30 mouse cellular contexts compared by ENCODE assay signal in genomic region chr3:152142146-152142545, GRCm38 (mm10). TPM values are rescaled to one million over a fixed set of nuclear protein-coding genes. Genes with fewer than 3 reads are reported as not detected.
DNase-seq lines count a peak whose midpoint lies in the region; ATAC-seq and TF ChIP-seq lines count a peak whose summit lies in the region.
"Had no signal": no experiment of that assay in that cellular context is flagged by ENCODE, and none has a peak within 500 bp of the region (broad histone marks: within the 10 kb centered on the region; RNA-seq: fewer than 3 reads in every experiment).

No protein-coding gene starts in this region.

- no peaks in the 10 kb centered on the region for H3K9me3 ChIP-seq in heart, embryonic 12.5 days (replicated peaks)
- no peaks in the 10 kb centered on the region for H3K9me3 ChIP-seq in heart, postnatal 0 days (replicated peaks; ENCODE audit: control insufficient read depth, low read length)
- H3K9me3 ChIP-seq in forebrain, embryonic 11.5 days (ENCODE audit: control insufficient read depth, low read length) = no peaks in the 10 kb centered on the region
- H3K9me3 ChIP-seq: embryonic facial prominence, embryonic 10.5 days; embryonic facial prominence, embryonic 15.5 days; hindbrain, embryonic 10.5 days; hindbrain, embryonic 15.5 days; liver, embryonic 12.5 days; megakaryocyte, embryonic 14.5 days; midbrain, embryonic 12.5 days; stomach, embryonic 15.5 days had no signal

- H3K4me1 ChIP-seq in heart, embryonic 12.5 days (replicated peaks) = peaks cover 44% of the 10 kb centered on the region
- H3K4me1 ChIP-seq in heart, postnatal 0 days (ENCODE audit: control insufficient read depth, insufficient read depth) = peaks cover 37% of the 10 kb centered on the region
- H3K4me1 ChIP-seq in forebrain, embryonic 11.5 days (replicated peaks; ENCODE audit: control insufficient read depth, insufficient read depth, low read length) = no peaks in the 10 kb centered on the region
- H3K4me1 ChIP-seq: hindbrain, embryonic 15.5 days; midbrain, embryonic 12.5 days had no signal

- TF ChIP-seq POLR2A in myocyte (IDR thresholded peaks at IDR 0.05; ENCODE audit: insufficient read length, low read depth) = no peak

- H3K27ac ChIP-seq in heart, embryonic 12.5 days (ENCODE audit: poor library complexity, severe bottlenecking) = peak overlapping the region; percentile 21; the same call in 1 of the 2 replicates
- H3K27ac ChIP-seq in heart, postnatal 0 days (ENCODE audit: low read depth) = peak overlapping the region; percentile 71; the same call in 1 of the 2 replicates
- H3K27ac ChIP-seq in forebrain, embryonic 11.5 days (ENCODE audit: low read depth, low read length) = no peak overlapping the region
- H3K27ac ChIP-seq: embryonic facial prominence, embryonic 10.5 days; embryonic facial prominence, embryonic 15.5 days; hindbrain, embryonic 10.5 days; hindbrain, embryonic 15.5 days; layer of hippocampus, adult 2 months; liver, embryonic 12.5 days; midbrain, embryonic 12.5 days; stomach, embryonic 15.5 days had no signal

- ATAC-seq in heart, embryonic 12.5 days (ENCODE audit: insufficient number of reproducible peaks, low FRiP score) = no peak
- no peak for ATAC-seq in heart, postnatal 0 days (ENCODE audit: insufficient read depth, low read depth)
- no peak for ATAC-seq in forebrain, embryonic 11.5 days (replicated peaks; ENCODE audit: low FRiP score)
- ATAC-seq: forebrain, embryonic 14.5 days; inflammation-experienced regulatory T-cells, adult 6 months; liver, embryonic 12.5 days; liver, postnatal 0 days had no signal

- H3K27me3 ChIP-seq in heart, embryonic 12.5 days (replicated peaks) = no peaks in the 10 kb centered on the region
- H3K27me3 ChIP-seq in heart, postnatal 0 days (ENCODE audit: control insufficient read depth, insufficient read depth, low read length) = no peaks in the 10 kb centered on the region
- no peaks in the 10 kb centered on the region for H3K27me3 ChIP-seq in myocyte (ENCODE audit: control insufficient read depth, insufficient read depth, insufficient read length)
- no peaks in the 10 kb centered on the region for H3K27me3 ChIP-seq in forebrain, embryonic 11.5 days (ENCODE audit: control insufficient read depth, insufficient read depth, low read length)
- H3K27me3 ChIP-seq: embryonic facial prominence, embryonic 15.5 days; hindbrain, embryonic 15.5 days; megakaryocyte, embryonic 14.5 days; midbrain, embryonic 12.5 days; stomach, embryonic 15.5 days had no signal

- no peak overlapping the region for H3K9ac ChIP-seq in heart, embryonic 12.5 days
- H3K9ac ChIP-seq in heart, postnatal 0 days (replicated peaks; ENCODE audit: low read depth, low read length) = no peak overlapping the region; the same call in 1 of the 2 replicates
- H3K9ac ChIP-seq in forebrain, embryonic 11.5 days (ENCODE audit: low read length) = no peak overlapping the region
- H3K9ac ChIP-seq: embryonic facial prominence, embryonic 15.5 days; hindbrain, embryonic 15.5 days; liver, embryonic 12.5 days; liver, postnatal 0 days; midbrain, embryonic 12.5 days; stomach, embryonic 15.5 days had no signal

- H3K36me3 ChIP-seq in heart, embryonic 12.5 days = no peaks in the 10 kb centered on the region
- no peaks in the 10 kb centered on the region for H3K36me3 ChIP-seq in heart, postnatal 0 days (replicated peaks; ENCODE audit: control insufficient read depth, insufficient read depth, low read length)
- H3K36me3 ChIP-seq in myocyte (ENCODE audit: control insufficient read depth, insufficient read depth) = no peaks in the 10 kb centered on the region
- no peaks in the 10 kb centered on the region for H3K36me3 ChIP-seq in forebrain, embryonic 11.5 days (ENCODE audit: control insufficient read depth, insufficient read depth, low read length)
- H3K36me3 ChIP-seq: embryonic facial prominence, embryonic 10.5 days; embryonic facial prominence, embryonic 15.5 days; hindbrain, embryonic 10.5 days; hindbrain, embryonic 15.5 days; liver, embryonic 12.5 days; midbrain, embryonic 12.5 days; stomach, embryonic 15.5 days had no signal

- peak; percentile 21 for DNase-seq in adrenal gland, adult 2 months
- DNase-seq in adrenal gland, postnatal 36 days = no peak
- DNase-seq in heart, postnatal 14 days = no peak
- DNase-seq in heart, postnatal 0 days (ENCODE audit: low spot score) = no peak
- DNase-seq in heart, adult 8-10 months (ENCODE audit: low spot score) = no peak
- no peak for DNase-seq in forebrain, embryonic 11.5 days (ENCODE audit: low spot score)
- DNase-seq: adrenal gland, adult 8-10 months; cerebellum, adult 8-10 months; cerebellum, postnatal 25 days; gastrocnemius, postnatal 36 days; kidney, adult 11 months; kidney, postnatal 36 days; left cerebral cortex, postnatal 4 days; liver, postnatal 0 days; lung, postnatal 4 days; retina, postnatal 1 day; right cerebral cortex, postnatal 25 days had no signal

- no peak for TF ChIP-seq EP300 in heart, postnatal 0 days (IDR thresholded peaks at IDR 0.05; ENCODE audit: low read depth)

- intact Hi-C loops in heart, postnatal 14 days (cut with DNase I) = no loop called here

- TF ChIP-seq CTCF in heart, postnatal 0 days (IDR thresholded peaks at IDR 0.05; ENCODE audit: low read depth) = no peak

- no peak overlapping the region for H3ac ChIP-seq in myocyte (ENCODE audit: control insufficient read depth, insufficient read length)

- no peak overlapping the region for H3K4me3 ChIP-seq in heart, embryonic 12.5 days
- no peak overlapping the region for H3K4me3 ChIP-seq in heart, postnatal 0 days (ENCODE audit: low read depth, low read length)
- H3K4me3 ChIP-seq in myocyte = no peak overlapping the region
- H3K4me3 ChIP-seq in forebrain, embryonic 11.5 days (ENCODE audit: low read depth, low read length) = no peak overlapping the region
- H3K4me3 ChIP-seq: embryonic facial prominence, embryonic 10.5 days; embryonic facial prominence, embryonic 15.5 days; hindbrain, embryonic 10.5 days; hindbrain, embryonic 15.5 days; layer of hippocampus, adult 2 months; liver, embryonic 12.5 days; megakaryocyte, embryonic 14.5 days; midbrain, embryonic 12.5 days; stomach, embryonic 15.5 days had no signal

- no peak overlapping the region for H3K4me2 ChIP-seq in heart, embryonic 12.5 days
- no peak overlapping the region for H3K4me2 ChIP-seq in heart, postnatal 0 days (ENCODE audit: low read depth, low read length)
- peak overlapping the region; percentile 64 for H3K4me2 ChIP-seq in myocyte (ENCODE audit: low read depth)
- H3K4me2 ChIP-seq in forebrain, embryonic 11.5 days (ENCODE audit: low read depth, low read length, severe bottlenecking) = no peak overlapping the region
- H3K4me2 ChIP-seq: embryonic facial prominence, embryonic 15.5 days; hindbrain, embryonic 15.5 days; liver, embryonic 12.5 days; midbrain, embryonic 12.5 days; stomach, embryonic 15.5 days had no signal

- 66% methylated on average over 3 of the region's 3 CpGs for WGBS in heart, embryonic 12.5 days
- WGBS in heart, postnatal 0 days = 65% methylated on average over 3 of the region's 3 CpGs
- WGBS in forebrain, embryonic 11.5 days = 78% methylated on average over 3 of the region's 3 CpGs

- no peaks in the 10 kb centered on the region for H3K79me2 ChIP-seq in myocyte (ENCODE audit: control insufficient read depth, insufficient read depth)

TF ChIP-seq in myocyte, 11 proteins besides CTCF, POLR2A, EP300 and RAD21:
- TF ChIP-seq CEBPB (IDR thresholded peaks at IDR 0.05; ENCODE audit: insufficient read depth, poor library complexity, severe bottlenecking) (no peak), TCF12 (IDR thresholded peaks at IDR 0.05; ENCODE audit: insufficient read depth, poor library complexity, severe bottlenecking) (no peak), E2F4 (IDR thresholded peaks at IDR 0.05; ENCODE audit: insufficient read depth) (no peak), MYOG (IDR thresholded peaks at IDR 0.05; ENCODE audit: control insufficient read depth in 1 of 3, insufficient read depth in 1 of 3, insufficient read length in 2 of 3, low read depth in 2 of 3) (no peak), TCF3 (IDR thresholded peaks at IDR 0.05; ENCODE audit: insufficient read length, low read depth) (no peak), USF1 (IDR thresholded peaks at IDR 0.05; ENCODE audit: low read depth) (no peak), POLR2AphosphoS2 (IDR thresholded peaks at IDR 0.05; ENCODE audit: insufficient read length, low read depth) (no peak), MYOD1 (IDR thresholded peaks at IDR 0.05; ENCODE audit: control insufficient read depth in 1 of 3, insufficient read length in 2 of 3, low read depth in 2 of 3) (no peak), SRF (IDR thresholded peaks at IDR 0.05; ENCODE audit: control insufficient read depth, insufficient read length, low read depth) (no peak), MAX (IDR thresholded peaks at IDR 0.05; ENCODE audit: low read depth) (no peak), REST (IDR thresholded peaks at IDR 0.05; ENCODE audit: insufficient read depth, insufficient read length) (no peak)

RNA-seq across cellular contexts. Expression of gene Gipc2, which starts 23.9 kb away (rescaled TPM):
- 1 to 10 TPM in 1 of 2 experiments, under 1 TPM in 1; 0.52 to 1.1 TPM for total RNA-seq in adrenal gland, adult 2 months (2021)
- 0.11 and 0.20 TPM in 2 replicates for polyA plus RNA-seq in adrenal gland, adult 2 months (2012; rRNA removed)
- total RNA-seq in adrenal gland, postnatal 36 days (2021) = 1 to 10 TPM in 1 of 2 experiments, under 1 TPM in 1; 0.79 to 1.3 TPM
- polyA plus RNA-seq in heart, embryonic 12.5 days (2016; fragmentation: Nextera tagmentation; extraction: Ambion mirVana) = 1.3 and 4.5 TPM in 2 replicates
- 1 to 10 TPM; 2.1 to 2.9 TPM for total RNA-seq in heart, postnatal 14 days (2021)
- not detected in 2 replicates for total RNA-seq in heart, postnatal 0 days (2014; rRNA removed; ENCODE audit: low replicate concordance)
- polyA plus RNA-seq in heart, postnatal 0 days (2015; fragmentation: Nextera tagmentation; extraction: Ambion mirVana) = 3.3 and 3.6 TPM in 2 replicates
- total RNA-seq in heart, adult 8-10 months (2022) = 1 to 10 TPM; 3.0 to 4.8 (median 3.4) TPM
- polyA plus RNA-seq in myocyte (2012; fragmentation: generic; extraction: Trizol) = 0.16 TPM
- 1.8 and 1.9 TPM in 2 replicates for polyA plus RNA-seq in forebrain, embryonic 11.5 days (2014; fragmentation: Nextera tagmentation; extraction: Ambion mirVana)
- polyA plus RNA-seq: inflammation-experienced regulatory T-cells, adult 6 months had no signal
